Mouse (Mus musculus) yolk sac, embryonic 10.5 days (tissue): ENCODE measurements around the gene Kif1b.
A peak's percentile ranks its signal among the peaks of the same experiment; 100 is the strongest.

ENCODE experiments used
- DNase-seq: peaks from one replicate; pipeline ENCODE4 v3.0.0-alpha.2; 2017; ENCODE audit warnings: low spot score

Kif1b gene

DNA sequence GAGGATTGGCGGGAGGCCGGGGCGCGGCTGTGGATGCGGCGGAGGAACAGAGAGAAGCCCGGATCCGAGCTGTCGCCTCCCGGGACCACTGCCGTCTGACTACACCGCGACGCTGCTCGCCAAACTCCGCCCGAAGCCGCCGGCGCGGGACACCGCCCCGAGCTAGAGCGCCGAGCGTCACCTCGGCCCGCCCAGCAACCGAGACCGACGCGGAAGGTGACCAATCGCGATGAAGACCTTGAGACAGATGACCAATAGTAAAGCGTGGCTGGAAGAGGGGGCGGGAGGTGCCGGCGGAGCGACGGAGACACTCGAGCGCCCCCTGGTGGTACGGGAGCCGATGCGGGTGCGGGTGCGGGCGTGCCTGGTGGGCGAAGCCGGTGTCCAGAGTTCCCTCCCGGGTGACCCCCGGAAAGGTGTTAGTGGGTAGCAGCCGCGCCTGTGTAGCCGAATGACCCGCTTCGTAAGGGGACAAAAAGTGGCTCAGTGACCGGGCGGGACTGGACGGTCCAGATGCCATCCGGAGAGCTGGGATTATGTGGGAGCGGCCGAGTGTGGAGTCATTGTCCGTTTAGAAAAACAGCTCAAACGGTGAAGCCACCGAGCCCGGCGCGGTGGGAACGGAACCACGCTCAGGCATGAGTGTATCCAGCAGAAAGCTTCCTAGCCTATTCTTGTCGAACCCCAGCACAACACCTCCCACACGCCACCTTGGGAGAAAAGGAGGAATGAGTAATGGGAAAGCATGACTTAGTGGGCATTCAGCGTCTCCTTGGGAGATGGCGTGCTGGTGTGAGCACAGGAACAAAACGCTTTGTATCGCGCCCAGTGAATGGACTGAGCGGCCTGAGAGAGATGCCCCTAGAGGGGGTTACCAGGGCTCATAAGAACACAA lies at the start of gene Kif1b:
TSS of gene Kif1b (minus strand) at position 98 of the 895 bp plus-strand sequence.
- DNase-seq = peak; percentile 96

GRCm38 (mm10) chr4:149354671-149355070 lies 47.2 kb upstream of the Kif1b start:
- peak; percentile 35 for DNase-seq

GRCm38 (mm10) chr4:149351596-149352150 lies 44.2 kb upstream of the Kif1b start:
- no peak for DNase-seq

- DNase-seq = no peak
Measured at GRCm38 (mm10) chr4:149348963-149349362, 41.5 kb upstream of the Kif1b start.

DNA sequence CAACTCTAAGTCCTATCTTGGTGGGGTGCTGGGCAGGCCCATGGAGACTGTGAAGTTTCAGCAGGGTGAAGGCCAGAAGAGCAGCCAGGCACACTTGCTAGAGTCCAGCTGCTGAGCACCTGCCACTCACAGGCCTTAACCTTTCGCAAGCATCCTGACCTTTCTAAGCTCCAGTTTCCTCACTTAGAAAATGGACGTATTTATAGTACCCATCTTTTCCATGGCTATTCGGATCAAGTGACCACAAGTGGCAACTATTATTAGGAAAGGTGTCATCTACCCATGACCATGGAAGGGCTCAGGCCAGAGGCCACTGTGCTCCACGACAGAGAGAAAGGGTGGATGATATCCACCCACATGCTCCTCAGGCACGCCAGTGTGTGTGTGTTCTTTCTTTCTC lies 38.4 kb upstream of the Kif1b start:
- no peak for DNase-seq

DNA sequence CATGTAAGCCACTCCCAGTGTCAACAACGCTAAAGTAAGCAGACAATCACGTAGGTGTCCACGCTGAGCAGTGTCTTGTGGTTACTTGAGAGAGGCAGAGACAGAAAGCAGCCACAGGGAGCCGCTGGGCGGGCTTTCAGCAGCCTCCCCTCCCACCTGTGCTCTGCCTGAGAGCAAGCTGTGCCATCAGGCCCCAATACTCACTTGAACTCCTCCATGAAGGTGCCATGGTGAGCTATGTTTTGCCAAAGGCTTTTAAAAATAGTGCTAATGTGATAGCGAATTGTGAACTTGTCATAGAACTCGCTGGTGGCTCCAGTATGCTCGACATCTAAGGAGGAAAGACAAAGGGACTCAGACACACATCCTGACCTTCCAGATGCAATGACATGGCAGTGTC lies 36.8 kb upstream of the Kif1b start:
- no peak for DNase-seq

DNA sequence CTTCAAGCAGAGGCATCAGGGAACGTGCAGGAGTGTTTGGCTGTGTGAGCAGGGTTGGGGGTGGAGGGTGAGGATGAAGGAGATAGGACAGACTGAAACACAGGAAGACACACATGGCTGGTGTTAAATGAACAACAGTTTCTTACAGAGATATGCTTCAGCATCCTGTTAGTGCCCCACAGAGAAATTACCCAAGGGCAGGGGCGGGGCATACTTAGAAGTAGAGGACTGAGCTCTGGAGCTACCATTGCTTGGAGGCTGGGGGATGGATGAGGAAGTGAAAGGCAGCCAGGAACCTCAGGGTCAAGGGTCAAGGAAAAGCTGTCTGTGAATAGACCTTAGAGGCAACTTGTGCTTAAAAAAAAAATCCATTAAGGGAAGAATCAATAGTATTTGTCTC lies 33.2 kb upstream of the Kif1b start:
- peak; percentile 68 for DNase-seq

DNA sequence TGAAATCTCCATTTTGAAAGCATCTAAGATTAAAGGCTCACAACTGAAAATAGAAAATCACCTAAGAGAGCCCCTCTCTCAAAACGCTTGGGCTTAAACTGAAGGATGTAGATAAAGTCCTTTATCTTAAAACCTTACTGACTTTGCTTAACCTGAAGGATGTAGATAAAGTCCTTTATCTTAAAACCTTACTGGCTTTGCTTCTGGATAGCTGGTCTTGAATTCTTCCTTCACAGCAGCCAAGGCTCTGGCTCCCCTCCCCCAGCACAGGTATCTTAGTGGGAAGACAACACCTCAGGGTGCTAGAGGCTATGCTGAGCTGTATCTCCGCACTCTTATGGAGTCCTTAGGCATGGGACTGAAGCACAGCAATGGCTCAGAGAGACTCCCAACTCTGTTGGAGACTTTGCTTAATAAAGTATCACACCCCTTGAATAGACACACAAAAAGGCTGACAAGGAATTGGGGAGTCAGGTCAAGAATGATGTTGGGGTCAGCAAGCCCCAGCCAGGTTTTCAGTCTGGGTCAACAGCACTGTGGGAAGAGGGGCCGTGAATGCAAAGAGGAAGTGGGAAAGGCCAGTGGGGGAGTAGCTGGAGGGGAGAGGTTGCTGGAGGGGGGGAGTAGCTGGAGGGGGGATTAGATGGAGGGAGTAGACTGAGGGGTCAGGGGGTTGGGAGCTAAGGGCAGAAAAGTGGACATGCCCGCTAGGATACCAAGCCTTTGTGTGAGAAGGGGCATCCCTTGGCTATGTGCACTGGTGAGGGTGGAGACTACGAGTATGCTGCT lies 32.1 kb upstream of the Kif1b start:
- DNase-seq = no peak

DNA sequence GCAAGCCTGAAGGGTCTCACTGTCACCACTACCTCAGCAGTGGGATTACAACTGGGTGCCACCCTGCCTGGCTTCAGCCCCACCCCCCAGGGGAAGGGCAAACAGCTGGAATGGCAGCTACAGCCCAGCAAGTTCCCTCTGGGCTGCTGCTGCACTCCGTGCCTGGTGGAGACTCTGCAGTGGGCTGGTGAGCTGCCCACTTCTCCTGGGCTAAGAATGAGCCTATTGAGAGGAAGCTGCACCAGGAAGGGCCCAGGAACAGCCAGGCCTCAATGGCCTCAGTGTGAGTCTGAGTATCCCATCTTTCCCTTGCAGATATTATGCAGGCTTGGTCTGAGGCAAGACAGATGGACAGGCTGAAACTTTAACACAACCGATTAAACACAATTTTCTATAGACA lies 30.6 kb upstream of the Kif1b start:
- no peak for DNase-seq

- no peak for DNase-seq
Measured at GRCm38 (mm10) chr4:149337353-149337752, 29.9 kb upstream of the Kif1b start.

- DNase-seq = no peak
Measured at GRCm38 (mm10) chr4:149336302-149336701, 28.8 kb upstream of the Kif1b start.

DNA sequence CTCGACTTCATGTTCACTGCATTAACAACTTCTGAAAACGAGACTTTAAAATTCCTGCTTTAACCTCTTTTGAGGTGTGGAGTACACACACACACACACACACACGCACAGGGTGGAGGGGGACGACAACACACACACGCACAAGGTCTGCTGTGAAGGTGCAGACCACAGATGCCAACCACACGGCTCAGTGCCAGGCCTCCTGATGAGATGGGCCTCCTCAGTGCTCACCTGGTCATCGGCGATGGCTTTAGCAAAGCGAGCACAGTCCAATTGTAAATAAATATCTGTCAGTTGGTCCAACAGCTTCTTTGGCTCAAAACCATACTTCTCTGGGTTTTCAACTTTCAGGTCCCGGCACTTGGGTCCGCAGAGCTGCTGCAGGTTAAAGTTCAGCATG lies 27.4 kb upstream of the Kif1b start:
- DNase-seq = no peak

DNA sequence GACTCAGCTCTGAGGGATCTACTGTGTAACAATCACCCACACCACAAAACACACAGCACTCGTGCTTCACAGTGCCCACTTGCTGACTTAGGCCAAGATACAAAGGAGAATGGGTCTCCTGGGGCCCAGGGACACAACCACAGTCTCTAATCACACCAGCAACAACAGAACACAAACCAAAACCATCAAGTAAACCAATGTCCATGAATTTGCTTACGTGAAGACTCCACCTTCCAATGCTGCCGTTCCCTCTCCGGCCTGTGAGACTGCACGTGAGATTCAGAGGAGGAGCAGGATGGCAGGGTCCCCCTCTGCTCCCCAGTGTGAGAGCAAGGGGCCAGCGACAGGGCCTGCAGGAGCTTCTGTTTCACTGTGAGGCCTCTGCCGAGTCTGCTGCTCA lies 25.2 kb upstream of the Kif1b start:
- no peak for DNase-seq

GRCm38 (mm10) chr4:149330495-149330894 lies 23.0 kb upstream of the Kif1b start:
- no peak for DNase-seq

- DNase-seq = no peak
Measured at GRCm38 (mm10) chr4:149328735-149329134, 21.2 kb upstream of the Kif1b start.

DNA sequence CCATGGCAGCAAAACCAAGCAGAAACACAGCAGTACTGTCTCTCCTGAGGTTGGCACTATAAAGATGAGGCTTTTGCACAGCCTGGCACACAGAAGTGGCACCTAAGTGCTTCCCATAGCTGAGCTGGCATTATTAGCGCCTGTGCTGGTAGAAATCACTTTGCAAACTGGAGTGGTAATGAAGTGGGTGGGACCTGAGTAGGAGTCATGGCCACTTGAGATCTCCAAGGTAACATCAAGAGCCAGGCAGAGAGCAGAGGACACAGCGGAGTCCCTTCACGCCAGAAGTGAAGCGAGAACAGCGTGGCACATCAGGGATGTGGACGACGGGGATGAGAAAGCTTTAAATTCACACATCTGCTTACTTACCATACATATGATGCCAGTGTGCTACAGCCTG lies 19.8 kb upstream of the Kif1b start:
- no peak for DNase-seq

- no peak for DNase-seq
Measured at GRCm38 (mm10) chr4:149325411-149326162, 18.1 kb upstream of the Kif1b start.

- DNase-seq = no peak
Measured at GRCm38 (mm10) chr4:149323730-149324129, 16.2 kb upstream of the Kif1b start.

DNA sequence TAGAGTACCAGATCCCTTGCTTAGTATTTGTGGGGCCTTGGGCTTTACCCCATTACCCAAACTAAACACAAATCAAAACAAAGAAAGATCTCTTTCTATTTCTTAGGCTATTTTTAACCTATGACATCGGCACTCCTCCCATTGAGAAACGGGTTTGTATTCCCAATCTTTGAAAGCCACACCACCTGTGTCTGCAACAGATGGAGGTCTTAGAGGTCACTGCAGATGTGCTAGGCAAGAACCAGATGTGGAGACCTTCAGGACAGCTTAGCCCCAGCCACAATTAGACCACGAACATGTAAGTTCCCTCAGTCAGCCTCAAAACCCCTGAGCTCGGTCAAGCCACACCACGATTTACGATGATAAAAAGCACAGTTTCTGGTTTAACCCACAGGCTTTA lies 15.2 kb upstream of the Kif1b start:
- no peak for DNase-seq

- DNase-seq = no peak
Measured at GRCm38 (mm10) chr4:149322286-149322685, 14.8 kb upstream of the Kif1b start.

DNA sequence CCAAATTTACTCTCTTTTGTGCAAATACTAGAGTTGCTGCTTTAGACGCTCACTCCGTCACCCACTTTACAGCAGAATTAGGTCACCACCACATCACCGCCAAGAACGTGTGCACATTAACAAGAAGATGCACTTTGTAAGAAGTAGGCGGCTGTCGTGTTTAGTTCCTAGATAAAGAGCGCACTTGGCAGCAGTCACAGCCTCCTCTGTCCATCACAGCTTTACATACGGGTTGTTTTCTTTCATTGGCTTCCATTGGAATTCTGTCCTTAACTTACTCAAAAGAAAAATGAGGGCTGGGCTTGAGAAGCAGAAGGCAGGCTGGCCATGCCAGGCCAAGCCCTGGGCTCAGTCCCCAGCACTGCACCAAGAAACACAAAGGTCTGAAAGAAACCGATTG lies 11.6 kb upstream of the Kif1b start:
- no peak for DNase-seq

DNA sequence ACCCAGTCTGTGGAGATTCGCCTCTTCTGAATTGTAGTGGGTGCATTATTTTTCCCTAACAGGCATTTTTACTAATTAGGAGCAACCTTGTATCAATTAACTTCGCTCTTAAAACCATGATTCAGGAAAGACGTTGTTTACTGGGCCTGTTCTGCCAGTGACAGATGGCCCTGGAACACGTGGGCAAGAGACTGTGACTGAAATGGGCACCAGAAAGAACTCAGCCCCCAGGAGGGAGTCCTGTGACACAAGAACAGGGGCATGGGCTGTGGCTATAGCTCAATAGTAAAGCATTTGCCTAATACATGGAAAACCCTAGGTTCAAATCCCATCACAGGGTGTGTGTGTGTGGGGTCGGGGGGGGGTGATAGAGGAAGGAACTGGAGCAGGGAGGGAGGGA lies 9.9 kb upstream of the Kif1b start:
- no peak for DNase-seq
